Mouse (Mus musculus) stomach, postnatal 0 days (tissue): Measurements from ENCODE around the gene Nrip2.

ENCODE experiments used
- CTCF ChIP-seq: IDR thresholded peaks from 2 replicates; pipeline ENCODE4 v1.5.1; 2016; ENCODE audit warnings: antibody characterized with exemption, low read depth, mild to moderate bottlenecking, moderate library complexity
- EP300 ChIP-seq: optimal IDR thresholded peaks from 2 replicates; pipeline ENCODE3; 2016; ENCODE audit warnings: antibody characterized with exemption

- no peak for TF ChIP-seq EP300
- TF ChIP-seq CTCF: no peak
Observed at GRCm38 (mm10) chr6:128436356-128437005, 37.4 kb downstream of the Nrip2 start.
